Mouse (Mus musculus): Measurements from ENCODE around the gene 1700029P11Rik.

- TF ChIP-seq CTCF (IDR thresholded peaks at IDR 0.05; ENCODE audit: control insufficient read depth, insufficient read depth, insufficient read length) = no peak
- TF ChIP-seq MAX (IDR thresholded peaks at IDR 0.05) = no peak
Observed at GRCm38 (mm10) chr15:81993992-81994391, 13.7 kb downstream of the 1700029P11Rik start.
